Mouse (Mus musculus): ENCODE data around the gene Fkbpl.

DNA sequence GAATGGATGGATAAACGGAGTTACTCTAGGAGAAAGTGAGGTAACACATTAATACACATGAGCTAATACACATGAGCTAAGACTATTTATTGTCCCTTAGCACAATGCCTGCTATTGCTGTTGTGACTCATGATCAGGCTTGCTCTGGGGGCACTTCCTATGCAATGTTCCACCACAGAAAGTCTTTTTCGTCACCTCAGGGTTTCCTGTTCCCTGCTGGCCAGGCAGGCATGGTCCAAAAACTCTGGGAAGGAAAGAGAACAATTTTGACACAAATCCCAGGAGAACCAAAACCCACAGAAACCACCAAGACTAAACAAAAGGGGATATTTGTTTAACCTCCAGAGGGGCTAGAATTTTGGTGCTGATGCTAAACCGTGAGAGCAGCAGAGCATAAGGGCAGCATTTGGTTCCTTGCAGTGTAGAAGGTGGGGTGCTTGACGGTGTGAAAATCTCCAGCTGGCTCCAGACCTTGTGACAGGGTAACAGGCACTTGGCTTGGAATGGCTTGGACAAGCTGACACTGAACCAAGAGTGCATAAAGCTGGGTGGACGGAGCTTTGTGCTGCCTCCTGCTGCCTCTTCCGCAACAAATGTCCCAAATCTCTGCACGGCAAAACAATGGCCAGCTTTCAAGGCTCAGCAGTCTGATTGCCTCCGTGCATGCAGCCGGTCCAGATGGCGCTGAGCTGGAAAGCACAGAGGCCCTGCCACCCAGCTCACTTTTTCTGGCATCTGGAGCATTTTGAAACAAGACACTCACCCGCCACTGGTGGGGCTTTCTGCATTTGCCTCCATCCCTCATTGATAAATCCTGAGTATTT is 3.6 kb upstream of the Fkbpl start:
- TF ChIP-seq CTCF (IDR thresholded peaks at IDR 0.05; ENCODE audit: control insufficient read depth, insufficient read depth, insufficient read length) (no peak), USF1 (IDR thresholded peaks at IDR 0.05; ENCODE audit: low read depth) (no peak), MYOD1 (IDR thresholded peaks at IDR 0.05; ENCODE audit: control insufficient read depth, insufficient read length, low read depth) (no peak), CEBPB (IDR thresholded peaks at IDR 0.05; ENCODE audit: low read depth) (no peak), MYOG (IDR thresholded peaks at IDR 0.05; ENCODE audit: control insufficient read depth, extremely low read depth, insufficient read length) (no peak), MAX (IDR thresholded peaks at IDR 0.05) (no peak)

All from C2C12 (cell line).